Mouse (Mus musculus): ENCODE data around the gene Piezo1. TPM values are rescaled to one million over a fixed set of nuclear protein-coding genes. Genes with fewer than 3 reads are reported as not detected.

Gene Piezo1
- polyA plus RNA-seq, 1 experiment: 7.6 TPM

DNA sequence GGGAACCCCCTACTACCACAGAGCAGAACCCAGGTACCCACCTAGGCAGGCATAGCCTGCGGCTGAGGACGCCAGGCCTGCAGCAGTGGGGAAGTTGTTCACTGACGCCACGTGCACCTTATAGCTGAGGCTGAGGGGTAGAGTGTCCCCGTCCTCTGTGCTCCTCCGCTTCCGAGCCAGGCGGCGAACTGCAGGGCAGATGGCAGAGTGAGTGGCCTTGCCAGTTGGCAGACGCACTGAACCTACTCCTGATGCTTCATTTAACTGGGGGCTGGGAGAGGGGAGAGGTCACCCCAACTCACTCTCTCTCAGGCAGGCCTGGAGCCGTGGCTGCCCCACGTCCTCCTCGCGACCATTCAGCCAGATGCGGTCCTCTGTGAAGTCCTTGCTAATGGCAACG is 111.8 kb downstream of the Piezo1 start:
- Histone ChIP-seq H3K4me3 (ENCODE audit: insufficient read depth, low read length) (no peak overlapping the region), H3K4me1 (ENCODE audit: control insufficient read depth, insufficient read depth, low read length) (no peaks in the 10 kb centered on the region), H3K27ac (ENCODE audit: insufficient read depth, low read length) (no peak overlapping the region)
- TF ChIP-seq CTCF (IDR thresholded peaks at IDR 0.05; ENCODE audit: extremely low read depth, insufficient read depth, low read length): no peak
- no peak for TF ChIP-seq POLR2A (IDR thresholded peaks at IDR 0.05; ENCODE audit: extremely low read depth, insufficient read depth, low read length)

DNA sequence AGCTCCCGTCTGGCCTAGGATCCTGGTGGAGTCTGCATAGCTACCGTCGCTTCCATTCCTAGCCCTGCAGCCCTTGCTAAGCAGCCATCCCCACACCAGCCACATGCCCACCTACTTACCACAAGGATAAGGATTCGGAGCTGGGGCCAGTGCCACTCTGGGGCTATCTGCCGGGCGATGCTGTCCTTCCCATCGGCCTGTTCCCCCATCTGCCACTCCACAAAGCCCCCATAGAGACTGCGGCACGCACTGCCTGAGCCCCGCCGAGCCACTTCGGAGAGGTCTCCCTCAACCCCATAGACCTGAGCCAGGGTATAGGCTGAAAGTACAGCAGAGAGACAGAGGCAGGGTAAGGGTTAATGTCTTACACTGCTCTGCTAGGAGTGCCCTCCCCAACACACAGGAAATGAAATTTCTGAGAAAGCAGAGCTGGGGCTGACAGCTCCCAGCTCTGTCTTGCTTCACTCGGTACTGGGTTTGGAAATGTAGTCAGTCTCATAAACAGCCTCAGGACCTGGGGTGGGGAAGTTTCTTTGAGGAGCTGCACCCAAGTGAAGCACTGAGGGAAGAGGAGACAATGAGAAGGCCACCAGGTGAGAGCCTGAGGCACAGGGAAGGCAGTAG is 113.3 kb downstream of the Piezo1 start:
- TF ChIP-seq POLR2A (IDR thresholded peaks at IDR 0.05; ENCODE audit: extremely low read depth, insufficient read depth, low read length) (no peak), CTCF (IDR thresholded peaks at IDR 0.05; ENCODE audit: extremely low read depth, insufficient read depth, low read length) (no peak)
- Histone ChIP-seq H3K27ac (ENCODE audit: insufficient read depth, low read length) (no peak overlapping the region), H3K4me3 (ENCODE audit: insufficient read depth, low read length) (no peak overlapping the region), H3K4me1 (ENCODE audit: control insufficient read depth, insufficient read depth, low read length) (no peaks in the 10 kb centered on the region)

DNA sequence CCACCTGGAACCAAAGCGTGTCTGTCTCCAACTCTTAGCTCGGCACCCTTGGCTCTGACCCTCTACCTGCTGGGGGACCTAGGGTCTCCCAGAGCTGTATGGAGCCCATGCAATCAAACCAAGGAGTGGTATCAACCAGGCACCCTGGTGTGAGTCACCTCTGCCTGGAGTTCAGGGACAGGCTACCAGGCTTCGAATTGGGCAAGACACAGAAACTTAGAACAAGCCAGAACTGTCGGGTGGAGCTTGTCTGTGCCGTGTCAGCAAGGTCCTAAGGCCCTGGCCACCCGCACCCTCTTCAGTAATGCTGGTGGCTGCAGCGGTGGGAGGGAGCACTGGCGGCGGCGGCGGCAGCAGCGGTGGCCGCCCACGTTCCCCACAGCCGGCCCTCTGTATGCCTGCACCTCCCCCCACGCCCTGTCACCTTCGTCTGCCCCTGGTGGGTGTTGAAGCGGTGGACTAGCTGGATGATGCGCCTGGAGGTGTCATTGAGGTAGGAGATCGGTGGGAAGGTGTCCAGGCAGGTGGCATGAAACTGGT is 114.5 kb downstream of the Piezo1 start:
- Histone ChIP-seq H3K4me3 (ENCODE audit: insufficient read depth, low read length) (no peak overlapping the region), H3K4me1 (ENCODE audit: control insufficient read depth, insufficient read depth, low read length) (no peaks in the 10 kb centered on the region), H3K27ac (ENCODE audit: insufficient read depth, low read length) (no peak overlapping the region)
- TF ChIP-seq CTCF (IDR thresholded peaks at IDR 0.05; ENCODE audit: extremely low read depth, insufficient read depth, low read length) (no peak), POLR2A (IDR thresholded peaks at IDR 0.05; ENCODE audit: extremely low read depth, insufficient read depth, low read length) (no peak)

DNA sequence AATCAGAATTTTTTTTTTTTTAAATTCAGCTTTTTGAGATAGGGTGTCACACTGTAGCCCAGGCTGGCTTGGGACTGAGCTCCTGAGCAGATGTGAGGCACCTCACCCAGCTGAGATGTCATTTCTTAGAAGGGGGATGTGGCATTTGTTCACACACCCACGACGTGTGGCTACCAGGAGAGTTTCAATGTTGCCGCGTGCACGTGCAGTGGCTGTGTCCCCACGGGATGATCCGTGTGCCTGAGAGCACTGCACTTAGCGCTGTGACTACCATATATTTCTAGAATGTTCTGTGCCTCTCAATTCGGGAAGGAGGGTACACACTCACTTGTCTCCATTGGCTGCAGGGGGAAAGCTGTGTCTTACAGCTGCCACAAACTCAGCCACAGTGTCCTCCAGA is 115.0 kb downstream of the Piezo1 start:
- Histone ChIP-seq H3K4me1 (ENCODE audit: control insufficient read depth, insufficient read depth, low read length) (no peaks in the 10 kb centered on the region), H3K27ac (ENCODE audit: insufficient read depth, low read length) (no peak overlapping the region), H3K4me3 (ENCODE audit: insufficient read depth, low read length) (no peak overlapping the region)
- TF ChIP-seq CTCF (IDR thresholded peaks at IDR 0.05; ENCODE audit: extremely low read depth, insufficient read depth, low read length): no peak
- TF ChIP-seq POLR2A (IDR thresholded peaks at IDR 0.05; ENCODE audit: extremely low read depth, insufficient read depth, low read length): no peak

DNA sequence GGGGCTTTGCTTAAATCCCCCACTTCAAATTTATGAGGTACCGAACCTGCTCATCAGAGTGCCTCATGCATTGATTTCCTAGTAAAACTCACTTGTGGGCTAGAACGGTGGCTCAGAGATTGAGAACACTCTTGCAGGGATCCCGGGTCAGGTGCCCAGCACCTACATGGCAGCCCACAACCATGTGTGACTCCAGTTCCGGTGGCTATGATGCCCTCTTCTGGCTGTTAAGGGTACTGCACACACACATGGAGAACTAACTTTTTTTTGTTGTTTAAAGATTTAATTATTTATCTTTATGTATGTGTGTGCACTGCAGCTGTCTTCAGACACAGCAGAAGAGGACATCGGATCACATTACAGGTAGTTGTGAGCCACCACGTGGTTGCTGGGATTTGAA is 115.8 kb downstream of the Piezo1 start:
- Histone ChIP-seq H3K27ac (ENCODE audit: insufficient read depth, low read length) (no peak overlapping the region), H3K4me3 (ENCODE audit: insufficient read depth, low read length) (no peak overlapping the region), H3K4me1 (ENCODE audit: control insufficient read depth, insufficient read depth, low read length) (no peaks in the 10 kb centered on the region)
- TF ChIP-seq CTCF (IDR thresholded peaks at IDR 0.05; ENCODE audit: extremely low read depth, insufficient read depth, low read length) (peak; percentile 24; the same call in 1 of the 2 replicates), POLR2A (IDR thresholded peaks at IDR 0.05; ENCODE audit: extremely low read depth, insufficient read depth, low read length) (no peak)

DNA sequence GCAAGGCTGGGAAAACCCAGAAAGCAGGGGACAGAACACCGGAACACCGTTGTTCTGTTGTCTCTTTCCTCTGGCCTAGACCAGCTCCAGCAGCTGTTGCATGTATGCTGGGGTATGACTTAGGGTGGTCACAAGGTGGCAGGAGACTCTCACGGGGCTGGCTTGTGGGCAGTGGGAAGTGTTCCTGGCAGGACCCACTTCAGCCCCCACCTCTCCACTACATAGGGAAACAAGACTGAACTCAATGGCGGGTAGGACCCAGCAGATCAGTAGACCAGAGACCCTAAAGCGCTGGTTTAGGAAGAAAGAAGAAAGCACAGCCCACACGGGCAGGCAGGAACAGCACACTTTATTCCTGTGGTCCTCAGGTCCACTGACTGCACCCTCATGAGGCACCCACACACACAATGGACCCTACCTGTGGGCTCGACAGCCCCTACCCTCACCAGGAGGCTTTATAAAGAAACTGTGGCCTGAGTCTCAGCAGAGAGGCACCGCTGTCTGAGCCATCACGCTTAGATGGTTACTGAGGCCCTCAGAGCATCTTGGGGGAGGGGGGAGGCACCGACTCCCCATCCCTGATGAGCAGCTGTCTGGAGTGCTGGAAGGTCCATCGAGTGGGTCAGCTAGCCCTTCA is 117.7 kb downstream of the Piezo1 start:
- no peak overlapping the region for H3K4me3 ChIP-seq (ENCODE audit: insufficient read depth, low read length)
- no peak overlapping the region for H3K27ac ChIP-seq (ENCODE audit: insufficient read depth, low read length)
- no peaks in the 10 kb centered on the region for H3K4me1 ChIP-seq (ENCODE audit: control insufficient read depth, insufficient read depth, low read length)
- TF ChIP-seq POLR2A (IDR thresholded peaks at IDR 0.05; ENCODE audit: extremely low read depth, insufficient read depth, low read length): no peak

DNA sequence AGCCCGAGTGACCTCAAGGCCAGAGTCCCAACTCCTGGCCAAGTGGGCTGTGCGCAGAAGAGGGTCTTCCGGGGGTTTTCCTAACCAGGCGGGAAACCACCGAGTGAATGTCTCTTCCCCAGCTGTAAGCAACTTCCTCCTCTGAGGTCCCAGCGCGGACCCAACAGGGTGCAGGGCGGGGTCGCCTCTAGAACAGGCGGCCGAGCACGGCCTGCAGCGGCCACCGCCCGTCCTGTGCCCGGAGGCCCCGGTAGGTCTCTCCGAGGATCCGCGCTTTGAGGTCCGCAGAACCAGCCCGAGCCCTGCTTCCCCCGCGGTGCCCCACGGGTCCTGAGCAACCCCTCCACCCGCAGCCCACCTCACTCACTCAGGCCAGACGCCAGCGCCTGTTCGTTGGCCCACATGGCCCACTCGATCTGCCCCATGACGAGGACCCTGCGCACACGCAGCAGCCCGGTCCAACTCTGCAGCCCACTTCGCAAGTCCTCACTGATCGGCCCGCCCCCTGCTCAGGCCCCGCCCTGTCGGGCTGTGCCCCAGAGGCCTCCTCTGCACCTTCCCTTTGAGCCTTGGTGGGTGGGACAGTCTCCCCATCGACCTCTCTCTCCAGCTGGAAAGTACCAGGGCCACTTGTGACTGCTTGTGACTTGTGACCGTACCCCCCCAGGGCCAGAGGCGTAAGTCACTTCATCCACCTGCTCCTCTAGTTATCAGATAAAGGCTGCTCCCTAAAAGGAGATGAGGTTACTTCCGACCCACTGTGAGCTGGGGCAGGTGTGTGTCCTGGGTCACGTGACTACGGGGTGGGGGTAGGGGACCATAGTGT is 118.5 kb downstream of the Piezo1 start, which contains the start of gene Cyba:
TSS of gene Cyba (minus strand) at position 488 of the 826 bp plus-strand sequence.
- H3K4me1 ChIP-seq (ENCODE audit: control insufficient read depth, insufficient read depth, low read length): no peaks in the 10 kb centered on the region
- H3K4me3 ChIP-seq (ENCODE audit: insufficient read depth, low read length): peak within 1 kb of the TSS; percentile 24; the same call in 1 of the 2 replicates
- TF ChIP-seq CTCF (IDR thresholded peaks at IDR 0.05; ENCODE audit: extremely low read depth, insufficient read depth, low read length): no peak
- 0 out of 2 replicates have a peak, but pooled peaks have one; percentile 36 for TF ChIP-seq POLR2A (IDR thresholded peaks at IDR 0.05; ENCODE audit: extremely low read depth, insufficient read depth, low read length)
- 0 out of 2 replicates have a peak within 1 kb of the TSS, but pooled peaks have one; percentile 33 for H3K27ac ChIP-seq (ENCODE audit: insufficient read depth, low read length)

Other genes with a start within 250 kb of the Piezo1 start
- 4.0 and 5.5 TPM in 2 replicates for gene Trhr2, start 190.6 kb downstream of the Piezo1 start, polyA plus RNA-seq (2012; rRNA removed)
- gene Zc3h18, start 174.7 kb downstream of the Piezo1 start, polyA plus RNA-seq (2012; rRNA removed): 33.0 and 33.6 TPM in 2 replicates
- gene Il17c, start 129.3 kb downstream of the Piezo1 start, polyA plus RNA-seq (2012; rRNA removed): 0.21 and 0.36 TPM in 2 replicates
- 19.3 and 19.8 TPM in 2 replicates for gene Cyba, start 118.4 kb downstream of the Piezo1 start, polyA plus RNA-seq (2012; rRNA removed)
- gene Mvd, start 107.9 kb downstream of the Piezo1 start, polyA plus RNA-seq (2012; rRNA removed): 36.6 and 42.7 TPM in 2 replicates
- gene Snai3, start 90.6 kb downstream of the Piezo1 start, polyA plus RNA-seq (2012; rRNA removed): 0.93 and 1.2 TPM in 2 replicates
- 68.2 and 76.8 TPM in 2 replicates for gene Rnf166, start 75.3 kb downstream of the Piezo1 start, polyA plus RNA-seq (2012; rRNA removed)
- 43.5 and 43.6 TPM in 2 replicates for gene Ctu2, start 75.2 kb downstream of the Piezo1 start, polyA plus RNA-seq (2012; rRNA removed)
- 2.8 and 3.2 TPM in 2 replicates for gene Cdt1, start 16.7 kb upstream of the Piezo1 start, polyA plus RNA-seq (2012; rRNA removed)
- 60.1 and 61.0 TPM in 2 replicates for gene Aprt, start 25.6 kb upstream of the Piezo1 start, polyA plus RNA-seq (2012; rRNA removed)
- gene Galns, start 60.1 kb upstream of the Piezo1 start, polyA plus RNA-seq (2012; rRNA removed): 7.2 and 8.8 TPM in 2 replicates
- 133 and 157 TPM in 2 replicates for gene Trappc2l, start 60.3 kb upstream of the Piezo1 start, polyA plus RNA-seq (2012; rRNA removed)
- gene Pabpn1l, start 71.4 kb upstream of the Piezo1 start, polyA plus RNA-seq (2012; rRNA removed): not detected in 2 replicates
- gene Cbfa2t3, start 147.8 kb upstream of the Piezo1 start, polyA plus RNA-seq (2012; rRNA removed): 8.6 and 9.1 TPM in 2 replicates
- gene Acsf3, start 224.2 kb upstream of the Piezo1 start, polyA plus RNA-seq (2012; rRNA removed): 21.8 and 23.0 TPM in 2 replicates